Mouse (Mus musculus) lung, postnatal 10 days (tissue): ENCODE data around the gene Scd2.
"Not testable (repeated sequence)": the region's sequence is repeated elsewhere in the genome, so short reads cannot be mapped to it uniquely, and the experiment has no call there.

Experiments
- DNase-seq: peaks from one replicate; pipeline ENCODE4 v3.0.0; 2021

The Scd2 gene

DNA sequence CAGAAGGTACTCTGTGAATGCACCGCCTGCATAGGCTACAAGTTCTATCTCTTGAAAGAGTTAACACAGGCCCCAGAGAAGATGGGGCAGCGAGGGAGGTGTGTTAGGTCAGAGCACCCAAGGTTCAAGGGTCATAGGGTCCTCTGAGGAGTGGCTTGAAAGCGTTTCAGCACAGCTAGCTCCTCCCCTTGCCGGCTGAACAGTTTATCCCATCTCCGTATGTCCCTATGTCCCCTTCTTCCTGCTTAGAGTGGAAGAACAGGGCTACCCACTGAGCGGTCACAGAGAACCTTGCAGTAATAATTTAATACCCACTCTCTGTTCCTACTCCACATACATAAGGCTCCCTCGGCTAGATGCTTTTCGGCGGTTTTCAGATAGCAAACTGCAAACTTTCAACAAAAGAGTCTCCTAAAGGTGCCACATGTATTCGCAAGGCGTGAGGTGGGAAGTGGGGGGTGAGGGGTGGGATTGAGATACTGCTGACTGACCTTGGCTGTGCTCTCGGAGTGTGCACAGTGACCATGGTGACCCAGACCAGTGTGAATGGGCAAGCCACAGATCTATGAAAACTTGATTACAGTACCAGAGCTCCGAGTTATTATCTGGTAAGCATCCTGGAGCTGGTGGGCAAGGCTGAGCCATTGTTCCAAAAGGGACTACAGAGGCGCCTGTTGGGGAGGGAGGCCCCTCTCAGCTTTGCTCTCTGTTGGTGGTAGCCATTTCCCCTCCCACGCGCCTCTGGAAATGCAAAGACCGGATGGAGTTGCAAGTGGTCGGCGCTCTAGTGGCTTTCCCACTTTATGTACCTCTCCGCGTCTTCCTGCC lies at the start of gene Scd2:
Gene Scd2 (plus strand): TSS at position 734 of the 828 bp plus-strand sequence.
- DNase-seq: peak; percentile 37

DNA sequence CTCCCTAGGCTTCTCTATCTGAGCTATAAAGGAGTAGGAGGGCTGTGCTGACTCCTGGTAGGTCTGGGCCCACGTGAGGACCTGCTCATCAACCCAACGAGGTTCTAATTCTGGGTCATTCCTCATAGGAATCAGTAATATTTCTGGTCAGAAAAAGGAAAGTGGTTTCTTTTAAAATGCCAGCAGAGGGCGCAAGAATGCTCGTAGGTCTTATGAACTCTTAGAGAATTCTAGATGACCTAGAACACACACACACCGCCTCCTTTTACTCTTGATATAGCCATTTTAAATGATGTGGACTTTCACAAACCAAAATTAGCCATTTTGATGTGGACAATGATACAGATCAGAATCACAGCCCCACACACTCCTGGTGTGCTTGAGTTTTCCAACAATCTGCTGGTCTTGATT lies 47.7 kb upstream of the Scd2 start:
- peak; percentile 74 for DNase-seq

DNA sequence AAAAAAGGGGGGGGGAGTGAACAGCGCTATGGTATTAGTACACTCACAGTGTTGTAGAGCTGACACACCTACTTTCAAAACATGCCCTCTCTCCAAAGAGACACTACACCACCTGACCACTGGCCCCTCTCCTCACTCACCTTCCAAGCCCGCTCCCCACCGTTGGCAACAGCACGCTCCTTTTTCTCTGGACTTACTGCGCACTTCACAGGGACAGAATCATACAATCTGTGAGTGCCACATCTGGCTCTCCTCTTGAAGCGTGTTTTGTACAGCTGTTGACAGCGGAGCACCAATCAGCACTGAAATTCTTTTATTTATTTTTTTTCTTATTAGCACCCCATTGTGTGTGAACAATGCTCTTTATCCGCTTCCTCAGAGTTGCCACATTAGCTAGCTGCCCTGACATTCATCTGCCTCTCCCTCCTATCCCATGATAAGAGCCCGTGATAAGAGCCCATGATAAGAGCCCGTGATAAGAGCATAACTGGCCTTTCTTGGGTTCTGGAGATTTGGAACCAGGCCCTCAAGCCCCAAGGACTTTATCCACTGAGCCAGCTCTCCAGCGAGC lies 47.0 kb upstream of the Scd2 start:
- DNase-seq: peak; percentile 31

DNA sequence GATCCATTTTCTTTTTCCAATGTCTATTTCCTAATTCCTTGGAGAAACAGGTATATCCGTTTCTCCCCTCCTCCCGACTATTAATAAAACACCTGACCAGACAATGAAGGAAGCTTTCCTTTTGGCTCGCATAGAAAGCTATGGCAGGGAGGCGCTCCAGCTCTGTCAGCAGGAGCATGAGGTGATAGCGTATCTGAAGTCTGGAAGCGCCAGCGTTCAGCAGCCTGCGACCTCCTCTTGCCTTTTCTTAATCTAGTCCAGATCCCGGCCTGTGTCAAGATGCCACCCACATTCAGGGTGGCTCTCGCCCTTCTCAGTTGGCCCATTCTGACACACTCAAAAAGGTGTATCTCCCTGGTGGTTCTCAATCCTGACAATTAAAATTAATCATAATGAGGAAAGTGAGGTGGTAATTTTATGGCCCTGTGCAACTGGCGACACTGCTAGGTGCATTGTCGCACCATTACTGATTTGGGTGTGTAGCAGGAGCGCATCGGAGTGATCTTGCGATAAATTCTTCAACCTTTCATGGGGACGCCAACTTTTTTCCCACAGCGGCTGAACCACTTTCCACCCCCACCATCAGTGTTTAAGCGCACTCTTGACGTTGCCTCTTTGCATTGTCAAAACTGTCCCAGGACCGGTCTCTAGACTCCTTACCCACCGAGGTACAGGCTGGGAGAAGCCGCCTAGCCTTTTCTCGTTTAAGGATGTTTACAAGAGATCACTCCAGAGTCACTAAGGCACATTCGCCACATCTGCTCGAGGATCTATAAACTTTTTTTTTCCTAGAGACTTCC lies 46.0 kb upstream of the Scd2 start:
- DNase-seq: no peak

DNA sequence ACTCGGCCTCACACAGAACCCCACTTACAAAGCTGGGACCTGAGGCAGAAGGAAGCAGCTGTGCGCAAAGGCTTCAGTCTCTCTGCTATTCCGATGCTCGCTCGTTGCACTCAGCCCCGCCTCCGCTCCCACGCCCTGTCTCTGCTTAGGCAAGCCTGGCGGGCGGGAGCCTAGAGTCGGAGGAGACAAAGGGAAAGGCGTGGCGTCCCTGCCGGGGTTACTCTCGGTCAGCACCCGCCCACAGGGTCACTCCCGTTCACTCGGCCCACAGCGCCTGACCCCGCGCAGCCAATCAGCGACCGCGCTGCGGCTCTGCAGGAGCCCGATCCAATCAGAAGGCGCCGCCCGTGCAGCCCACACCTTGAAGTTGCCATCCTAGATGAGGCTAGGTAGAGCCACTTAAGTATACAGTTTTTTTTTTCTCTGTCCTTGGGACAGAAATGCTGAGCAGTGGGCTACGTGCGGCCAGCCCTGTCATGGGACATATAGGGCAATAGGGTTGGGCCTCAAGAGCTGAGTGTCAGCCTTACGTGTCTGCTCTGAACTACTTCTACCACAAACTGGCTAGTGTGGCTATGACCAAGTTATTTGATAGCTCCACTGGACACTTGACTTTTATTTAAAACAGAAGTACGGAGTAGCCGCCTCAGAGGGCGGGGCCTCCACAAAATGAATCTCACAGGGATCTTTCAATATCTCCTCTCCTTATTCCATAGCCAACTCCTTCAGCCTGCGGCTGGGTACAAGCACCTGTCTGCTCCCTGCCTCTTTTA lies 45.2 kb upstream of the Scd2 start:
- DNase-seq: peak; percentile 99

DNA sequence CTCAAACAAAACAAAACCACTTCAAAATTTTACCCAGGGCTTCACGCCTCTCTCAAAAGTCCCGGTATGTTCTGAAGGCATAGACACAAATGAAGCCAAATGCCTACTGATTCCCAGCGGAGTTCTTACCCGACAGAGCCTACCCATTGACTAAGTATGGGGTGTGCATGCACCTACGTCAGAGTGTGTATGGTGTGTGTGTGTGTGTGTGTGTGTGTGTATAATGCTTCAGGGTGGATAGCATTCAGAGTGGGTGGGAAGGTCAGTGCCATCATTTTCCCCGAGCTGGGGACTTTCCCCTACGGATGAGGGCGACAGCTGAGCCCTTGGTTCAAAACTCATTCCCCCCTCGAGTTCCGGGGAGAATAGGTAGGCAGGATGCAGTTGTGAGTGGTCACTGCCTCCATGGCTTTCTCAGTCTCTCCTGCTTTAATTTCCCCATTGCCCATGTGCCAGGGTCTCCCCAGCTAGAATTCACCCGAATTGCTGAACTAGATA lies 44.6 kb upstream of the Scd2 start:
- DNase-seq: no peak

DNA sequence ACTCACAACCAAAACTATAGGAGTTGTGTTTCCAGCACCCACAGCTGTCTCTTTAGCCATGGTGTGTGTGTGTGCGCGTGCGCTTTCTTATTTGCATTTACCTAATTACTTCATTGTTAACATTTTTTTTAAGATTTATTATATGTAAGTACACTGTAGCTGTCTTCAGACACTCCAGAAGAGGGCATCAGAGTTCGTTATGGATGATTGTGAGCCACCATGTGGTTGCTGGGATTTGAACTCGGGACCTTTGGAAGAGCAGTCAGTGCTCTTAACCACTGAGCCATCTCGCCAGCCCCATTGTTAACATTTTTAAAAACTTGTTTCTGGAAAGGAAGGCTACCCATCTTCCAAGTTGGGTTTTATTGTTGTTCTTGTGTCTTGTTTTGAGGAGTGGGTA lies 42.3 kb upstream of the Scd2 start:
- not testable (repeated sequence) for DNase-seq

DNA sequence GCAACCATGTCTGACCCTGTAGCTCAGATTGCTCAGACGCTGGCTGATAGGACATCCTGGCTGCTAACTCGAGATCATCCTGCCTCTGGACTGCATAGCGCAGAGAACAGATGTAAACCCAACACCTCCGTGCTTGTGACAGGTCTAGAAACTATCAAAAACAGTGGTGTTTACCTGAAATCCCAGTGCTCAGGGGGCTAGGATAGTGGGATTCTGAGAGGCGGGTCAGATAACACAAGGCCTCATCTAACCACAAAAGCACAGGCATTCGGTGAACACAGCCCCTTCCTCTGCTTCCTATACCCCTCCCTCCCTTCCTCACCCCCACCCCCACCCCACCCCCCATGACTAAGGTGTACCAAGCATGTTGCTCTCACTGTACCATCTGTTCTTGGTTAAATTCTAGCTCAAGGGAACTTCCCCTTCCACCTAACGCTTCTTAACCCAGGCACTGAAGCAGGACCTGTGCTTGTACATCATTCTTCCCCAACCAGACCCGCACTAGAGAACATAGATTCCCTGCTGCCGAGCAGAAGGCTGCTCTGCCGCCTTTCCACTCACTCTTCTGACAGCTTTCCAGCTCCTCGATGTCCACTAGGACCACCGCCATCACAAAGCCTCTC lies 41.4 kb upstream of the Scd2 start:
- DNase-seq: no peak

DNA sequence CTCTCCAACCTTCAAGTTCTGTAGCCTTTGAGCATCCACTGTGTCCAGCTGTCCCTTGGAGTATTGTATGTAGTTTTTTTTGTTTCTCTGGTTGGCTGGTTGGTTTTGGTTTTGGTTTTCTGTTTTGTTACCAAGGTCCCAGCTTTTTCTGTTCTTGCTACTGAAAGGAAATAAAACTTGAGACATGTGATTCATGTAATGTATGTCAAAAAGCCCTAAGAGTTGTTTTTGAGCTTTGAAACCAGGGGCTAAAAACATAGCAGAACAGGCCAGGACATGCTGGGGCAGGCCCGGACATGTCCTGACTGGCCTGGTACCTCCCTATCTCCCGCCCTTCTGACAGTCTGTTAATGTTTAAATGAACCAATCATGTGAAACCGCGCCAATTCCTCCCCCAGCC lies 39.4 kb upstream of the Scd2 start:
- not testable (repeated sequence) for DNase-seq

DNA sequence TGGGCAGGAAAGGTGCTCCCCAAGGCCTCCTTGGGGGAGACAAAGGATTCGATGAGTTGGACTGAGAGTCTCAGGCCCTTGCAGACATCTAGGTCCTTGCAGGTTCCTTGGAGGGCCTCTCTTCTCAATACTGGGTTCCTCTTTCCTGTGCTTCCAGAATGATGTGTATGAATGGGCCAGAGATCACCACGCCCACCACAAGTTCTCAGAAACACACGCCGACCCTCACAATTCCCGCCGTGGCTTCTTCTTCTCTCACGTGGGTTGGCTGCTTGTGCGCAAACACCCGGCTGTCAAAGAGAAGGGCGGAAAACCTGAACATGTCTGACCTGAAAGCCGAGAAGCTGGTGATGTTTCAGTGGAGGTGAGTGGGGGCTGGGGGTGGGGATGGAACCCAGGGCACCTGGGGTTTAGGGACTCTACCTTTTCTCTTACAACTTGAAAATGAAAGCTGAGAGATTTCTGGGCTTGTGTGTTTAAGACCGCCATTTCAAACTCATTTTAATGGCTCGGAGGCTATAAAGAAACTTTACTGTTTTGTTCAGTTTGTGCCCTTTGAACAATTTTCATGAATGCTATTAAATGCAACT lies 36.0 kb upstream of the Scd2 start:
- no peak for DNase-seq

DNA sequence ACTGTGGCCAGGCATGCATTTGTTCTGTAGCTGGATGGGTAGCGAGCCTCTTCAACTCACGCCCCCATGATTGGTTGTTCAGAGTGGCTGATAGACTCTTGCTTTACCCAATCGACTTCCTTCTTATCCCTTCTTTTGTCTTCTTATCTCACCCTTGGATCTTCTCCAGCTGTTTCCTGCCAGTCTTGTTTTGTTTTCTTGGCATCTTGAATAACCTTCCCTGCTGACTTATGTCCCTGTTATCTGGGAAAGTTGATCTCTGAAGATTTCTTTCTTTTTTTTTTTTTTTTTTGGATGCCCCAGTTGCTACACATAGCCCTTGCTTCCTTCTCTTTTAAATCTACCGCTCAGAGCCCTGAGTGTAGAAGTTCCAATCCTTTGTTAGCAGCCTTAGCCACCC lies 34.0 kb upstream of the Scd2 start:
- DNase-seq: no peak

DNA sequence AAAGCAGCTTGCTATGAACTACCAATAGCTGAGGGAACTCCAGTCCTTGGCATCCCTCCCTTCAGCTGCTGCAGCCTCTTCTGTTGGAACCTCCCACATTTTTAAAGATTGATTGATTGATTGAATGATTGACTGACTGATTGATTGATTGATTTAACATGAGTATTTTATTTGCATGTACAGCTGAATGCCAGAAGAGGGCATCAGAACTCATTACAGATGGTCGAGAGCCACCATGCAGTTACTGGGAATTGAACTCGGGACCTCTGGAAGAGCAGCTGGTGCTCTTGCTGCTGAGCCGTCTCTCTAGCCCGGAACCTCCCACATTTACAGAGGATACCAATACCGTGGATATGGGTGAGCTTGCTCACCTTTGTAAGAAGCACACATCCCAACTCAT lies 33.0 kb upstream of the Scd2 start:
- no peak for DNase-seq

DNA sequence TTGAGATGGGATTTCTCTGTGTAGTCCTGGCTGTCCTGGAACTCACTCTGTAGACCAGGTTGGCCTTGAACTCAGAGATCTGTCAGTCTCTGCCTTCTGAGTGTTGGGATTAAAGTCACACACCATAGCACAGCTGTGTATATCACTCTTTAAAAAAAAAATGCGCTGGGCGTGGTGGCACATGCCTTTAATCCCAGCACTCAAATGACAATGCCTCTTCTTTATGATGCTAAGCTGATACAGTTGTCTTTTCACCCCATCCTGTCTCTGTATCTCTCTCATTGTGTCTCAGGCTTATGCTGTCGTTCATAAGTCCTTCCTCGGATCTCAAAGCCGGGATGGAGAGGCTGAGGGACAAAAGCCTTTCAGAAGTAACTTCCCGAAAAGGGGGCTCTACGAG lies 31.7 kb upstream of the Scd2 start:
- DNase-seq: no peak

DNA sequence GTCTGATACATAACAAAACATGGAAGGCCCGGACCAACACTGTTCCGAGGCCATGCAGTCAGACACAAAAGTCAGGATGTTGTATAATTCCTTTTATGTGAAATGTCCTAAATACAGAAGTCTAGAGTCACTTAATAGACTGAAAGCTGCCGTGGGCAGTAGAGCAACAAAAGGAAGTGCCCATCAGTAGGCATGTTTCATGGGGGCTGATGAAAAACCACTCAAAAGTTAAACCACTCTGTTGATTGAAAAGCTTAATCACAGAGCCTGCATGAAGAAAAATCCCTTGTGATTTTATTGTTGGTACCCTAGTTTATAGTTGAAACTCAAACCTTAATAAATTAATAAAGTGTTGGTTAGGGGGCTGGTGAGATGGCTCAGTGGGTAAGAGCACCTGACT lies 29.9 kb upstream of the Scd2 start:
- DNase-seq: no peak

DNA sequence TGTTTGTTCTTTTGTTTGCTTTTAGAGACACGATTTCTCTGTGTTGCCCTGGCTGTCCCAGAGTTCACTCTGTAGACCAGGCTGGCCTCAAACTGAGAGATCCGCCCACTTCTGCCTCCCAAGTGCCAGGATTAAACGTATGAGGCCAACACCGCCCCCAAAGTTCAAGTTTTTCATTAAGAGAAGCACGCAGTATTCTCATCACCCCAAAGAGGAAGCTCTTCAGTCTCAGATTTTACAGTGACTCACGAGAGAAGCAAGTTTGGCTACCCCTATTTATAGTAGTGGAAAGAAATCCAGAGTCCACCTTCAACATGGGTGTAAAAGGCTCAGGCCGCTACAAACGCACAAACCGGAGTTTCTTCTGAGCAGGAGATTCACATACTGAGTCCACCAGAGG lies 29.2 kb upstream of the Scd2 start:
- no peak for DNase-seq

DNA sequence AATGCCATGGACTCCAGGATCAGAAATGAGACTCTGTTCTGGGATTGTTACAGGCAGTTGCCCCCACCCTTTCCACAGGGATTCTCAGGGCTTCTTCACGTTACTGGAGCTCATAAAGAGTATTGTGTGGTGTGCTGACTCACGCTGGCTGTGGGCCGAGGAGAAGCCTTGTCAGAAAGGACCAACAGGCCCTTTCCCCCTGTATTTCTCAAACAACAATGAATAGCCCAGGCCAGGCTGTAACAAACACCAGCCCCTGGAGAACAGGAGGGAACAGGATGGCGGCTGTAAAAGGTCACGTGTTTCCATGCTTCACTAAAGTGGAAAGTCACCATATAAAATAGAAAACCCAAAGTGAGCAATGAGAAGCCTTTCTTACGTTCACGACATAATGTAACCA lies 28.2 kb upstream of the Scd2 start:
- DNase-seq: no peak

DNA sequence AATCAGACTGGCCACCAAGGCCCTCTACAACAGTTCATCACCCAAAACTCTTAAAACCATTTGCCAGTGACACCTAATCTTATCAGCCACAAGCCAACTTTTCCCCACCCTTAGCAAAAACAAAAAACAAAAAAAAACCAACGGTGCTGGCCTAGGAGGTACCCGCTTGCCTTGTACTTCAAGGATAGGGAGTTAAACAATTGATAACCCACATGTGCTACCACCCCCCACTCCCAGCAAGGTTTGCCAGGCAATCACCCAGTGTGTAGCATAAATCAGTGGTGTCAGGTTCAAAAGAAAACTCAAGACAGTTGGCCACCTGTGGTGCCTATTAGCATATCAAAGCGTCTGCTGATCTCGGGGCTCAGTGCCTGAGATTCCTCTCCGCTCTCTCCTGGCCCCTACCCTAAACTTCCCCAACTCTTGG lies 27.6 kb upstream of the Scd2 start:
- no peak for DNase-seq

DNA sequence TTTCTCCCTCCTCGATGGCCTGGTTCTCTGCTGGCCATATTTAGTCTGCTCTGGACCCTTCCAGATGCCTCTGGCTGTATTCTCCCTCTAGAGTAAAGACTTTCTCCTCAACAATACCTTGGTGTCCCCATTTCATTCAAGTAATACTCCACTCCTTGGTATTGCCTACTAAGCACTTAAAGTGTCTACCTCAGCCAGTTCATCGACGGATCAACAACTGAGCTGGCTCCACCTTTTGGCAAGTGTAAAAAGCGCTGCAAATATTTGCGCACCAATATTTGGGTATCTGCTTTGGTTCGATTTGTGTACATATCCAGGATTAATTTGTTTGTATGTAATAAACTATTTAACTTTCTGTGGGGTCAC lies 27.0 kb upstream of the Scd2 start:
- DNase-seq: no peak

DNA sequence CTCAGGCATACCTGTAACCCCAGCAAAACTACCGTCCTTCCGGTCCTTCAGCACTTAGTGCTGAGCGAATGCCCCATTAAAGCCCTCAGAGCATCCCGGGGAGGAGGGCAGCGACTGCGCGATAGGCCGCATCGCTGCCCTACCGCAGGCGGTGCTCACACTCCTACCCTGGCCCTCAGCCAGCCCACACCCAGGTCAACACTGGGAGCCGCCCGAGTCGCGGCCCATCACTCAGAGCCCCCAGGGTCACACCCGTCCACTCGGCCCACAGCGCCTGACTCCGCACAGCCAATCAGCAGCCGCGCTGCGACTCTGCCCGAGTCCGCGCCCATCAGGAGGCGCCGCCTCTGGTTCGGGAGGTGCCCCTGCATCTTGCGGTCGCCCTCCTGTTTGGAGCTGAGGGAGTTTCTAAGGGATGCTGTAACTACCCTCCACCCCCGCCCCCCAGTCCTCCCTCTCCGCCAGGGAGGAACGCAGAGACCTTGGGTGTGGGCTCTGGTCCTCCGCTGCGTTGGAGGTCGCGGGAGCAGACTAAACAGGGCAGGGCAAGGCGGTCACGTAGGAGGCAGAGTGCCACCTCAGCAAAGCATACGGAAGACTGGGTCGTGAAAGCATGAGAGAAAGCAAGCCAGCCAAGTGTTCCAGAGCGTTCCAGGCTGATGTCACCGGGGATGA lies 26.5 kb upstream of the Scd2 start:
- peak; percentile 93 for DNase-seq

DNA sequence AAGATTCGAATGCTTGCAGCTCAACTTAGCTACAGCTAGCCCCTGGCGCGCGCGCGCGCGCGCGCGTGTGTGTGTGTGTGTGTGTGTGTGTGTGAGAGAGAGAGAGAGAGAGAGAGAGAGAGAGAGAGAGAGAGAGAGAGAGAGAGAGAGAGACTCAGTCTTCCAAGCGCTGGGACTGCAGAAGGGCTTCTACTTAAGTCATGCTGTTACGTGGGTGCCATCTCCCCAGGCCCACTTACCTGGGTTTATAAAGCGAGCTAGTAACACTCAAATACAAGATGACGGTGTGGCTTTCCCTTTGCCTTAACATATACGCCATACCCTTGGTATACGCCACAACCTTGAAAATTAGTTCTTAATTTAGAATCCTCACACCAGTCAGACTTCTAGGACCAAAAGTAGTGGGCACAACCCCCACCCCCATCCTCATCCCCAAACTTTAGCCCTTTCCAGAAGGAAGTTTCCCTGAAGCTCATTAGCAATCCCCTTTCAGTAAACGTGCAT lies 25.9 kb upstream of the Scd2 start:
- DNase-seq: no peak

DNA sequence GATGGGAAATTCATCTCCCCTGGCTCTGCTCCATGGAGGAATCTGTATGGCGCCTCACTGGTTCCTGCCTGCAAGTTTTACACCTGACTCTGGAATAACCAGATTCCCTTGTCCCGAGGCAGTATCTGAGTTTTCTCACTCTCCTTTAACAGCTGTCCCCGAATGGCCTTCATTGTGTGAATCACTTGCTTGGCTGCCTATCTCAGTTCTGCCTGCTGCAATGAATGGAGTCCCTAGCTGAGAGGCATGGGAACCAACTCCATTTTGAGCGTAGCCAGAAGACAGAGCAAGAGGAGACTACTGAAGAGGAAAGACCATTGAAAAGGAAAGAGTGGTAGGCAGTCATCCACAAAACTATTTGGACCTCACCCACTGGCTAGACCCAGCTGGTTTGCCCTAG lies 19.8 kb upstream of the Scd2 start:
- DNase-seq: no peak
